Mouse (Mus musculus) testis, postnatal 10 days (tissue): ENCODE results near the gene Mrps10.
"Not testable (repeated sequence)": the region's sequence is repeated elsewhere in the genome, so short reads cannot be mapped to it uniquely, and the experiment has no call there.

Experiments used
- DNase-seq: peaks from one replicate; pipeline ENCODE4 v3.0.0; 2021; ENCODE audit warnings: low spot score

Mrps10 gene

GRCm38 (mm10) chr17:47368401-47369086 lies at the start of gene Mrps10:
Gene Mrps10 (plus strand): TSS chr17:47368887.
- DNase-seq = peak; percentile 88

GRCm38 (mm10) chr17:47318972-47319625 lies 49.6 kb upstream of the Mrps10 start:
- DNase-seq = no peak

- DNase-seq = no peak
These were observed 48.9 kb upstream of the Mrps10 start for GRCm38 (mm10) chr17:47319761-47320160.

GRCm38 (mm10) chr17:47322128-47322990 lies 46.3 kb upstream of the Mrps10 start:
- DNase-seq = no peak

- DNase-seq = no peak
These were observed 45.7 kb upstream of the Mrps10 start for GRCm38 (mm10) chr17:47322991-47323295.

- no peak for DNase-seq
These were observed 41.1 kb upstream of the Mrps10 start for GRCm38 (mm10) chr17:47327559-47327958.

- no peak for DNase-seq
These were observed 40.7 kb upstream of the Mrps10 start for GRCm38 (mm10) chr17:47327969-47328368.

- no peak for DNase-seq
These were observed 39.9 kb upstream of the Mrps10 start for GRCm38 (mm10) chr17:47328552-47329343.

- no peak for DNase-seq
These were observed 38.1 kb upstream of the Mrps10 start for GRCm38 (mm10) chr17:47330616-47331015.

- peak; percentile 78 for DNase-seq
These were observed 36.6 kb upstream of the Mrps10 start for GRCm38 (mm10) chr17:47332001-47332611.

GRCm38 (mm10) chr17:47332664-47333063 lies 36.0 kb upstream of the Mrps10 start:
- not testable (repeated sequence) for DNase-seq

GRCm38 (mm10) chr17:47333409-47333808 lies 35.3 kb upstream of the Mrps10 start:
- DNase-seq = no peak

- DNase-seq = no peak
These were observed 25.6 kb upstream of the Mrps10 start for GRCm38 (mm10) chr17:47343121-47343520.

- no peak for DNase-seq
These were observed 18.9 kb upstream of the Mrps10 start for GRCm38 (mm10) chr17:47349721-47350319.

- peak; percentile 81 for DNase-seq
These were observed 8.7 kb upstream of the Mrps10 start for GRCm38 (mm10) chr17:47359964-47360363.

- DNase-seq = no peak
These were observed 7.3 kb upstream of the Mrps10 start for GRCm38 (mm10) chr17:47361343-47361742.

GRCm38 (mm10) chr17:47369087-47369443 lies 378 bp downstream of the Mrps10 start:
- DNase-seq = no peak

GRCm38 (mm10) chr17:47371451-47371850 lies 2.8 kb downstream of the Mrps10 start:
- DNase-seq = peak; percentile 76

GRCm38 (mm10) chr17:47373991-47374390 lies 5.3 kb downstream of the Mrps10 start:
- no peak for DNase-seq

- no peak for DNase-seq
These were observed 8.1 kb downstream of the Mrps10 start for GRCm38 (mm10) chr17:47376779-47377280.

GRCm38 (mm10) chr17:47378133-47378532 lies 9.4 kb downstream of the Mrps10 start:
- DNase-seq = no peak
